Mouse (Mus musculus) cerebellum, adult 2 months (tissue): ENCODE results near the gene Lzts2. TPM values are rescaled to one million over a fixed set of nuclear protein-coding genes. Genes with fewer than 3 reads are reported as not detected.

Source experiments
- DNase-seq, 2 experiments: peaks; one replicate each; pipeline ENCODE4 v3.0.0; 2021
- H3K27ac ChIP-seq: fragments of 200-500 bp; 2 replicates; pipeline ENCODE4 v1.5.1; 2012; ENCODE audit warnings: low read length, control low read depth, inconsistent platforms; ENCODE audit not compliant: insufficient read depth
- H3K27me3 ChIP-seq: fragments of 200-500 bp; 2 replicates; pipeline ENCODE4 v1.6.1; 2012; ENCODE audit warnings: inconsistent platforms, mild to moderate bottlenecking, low read length, moderate library complexity; ENCODE audit not compliant: control insufficient read depth, insufficient read depth
- H3K4me1 ChIP-seq: fragments of 200-500 bp; 2 replicates; pipeline ENCODE4 v1.6.1; 2011; ENCODE audit warnings: low read length; ENCODE audit not compliant: control insufficient read depth, insufficient read depth
- H3K4me3 ChIP-seq: fragments of 200-500 bp; replicated peaks from 2 replicates; pipeline ENCODE3; 2011; ENCODE audit warnings: mild to moderate bottlenecking, low read depth, low read length, control low read depth; ENCODE audit not compliant: insufficient read depth
- CTCF ChIP-seq: fragments of 200-500 bp; IDR thresholded peaks from 2 replicates; pipeline ENCODE4 v1.5.1; 2011; ENCODE audit warnings: low read depth, mild to moderate bottlenecking, control low read depth, low read length, moderate library complexity, borderline replicate concordance; ENCODE audit not compliant: insufficient read depth
- POLR2A ChIP-seq: fragments of 200-500 bp; IDR thresholded peaks from 2 replicates; pipeline ENCODE4 v1.6.1; 2011; ENCODE audit warnings: low read length, control low read depth, borderline replicate concordance; ENCODE audit not compliant: insufficient read depth
- WGBS: fragments of 180-500 bp; shearing (Covaris S2); methylation state at CpG from one replicate; pipeline ENCODE4 v1.1.7; 2018; 5-methylcytosine and 5-hydroxymethylcytosine counted together
- polyA plus RNA-seq: library from polyadenylated mRNA; depleted of rRNA; stranded (reverse); fragments of >200 nt; gene quantifications from 2 replicates; pipeline ENCODE4 v1.2.3, GENCODE M21; 2012

The Lzts2 gene
- polyA plus RNA-seq, 1 experiment, result 56.3 TPM

DNA sequence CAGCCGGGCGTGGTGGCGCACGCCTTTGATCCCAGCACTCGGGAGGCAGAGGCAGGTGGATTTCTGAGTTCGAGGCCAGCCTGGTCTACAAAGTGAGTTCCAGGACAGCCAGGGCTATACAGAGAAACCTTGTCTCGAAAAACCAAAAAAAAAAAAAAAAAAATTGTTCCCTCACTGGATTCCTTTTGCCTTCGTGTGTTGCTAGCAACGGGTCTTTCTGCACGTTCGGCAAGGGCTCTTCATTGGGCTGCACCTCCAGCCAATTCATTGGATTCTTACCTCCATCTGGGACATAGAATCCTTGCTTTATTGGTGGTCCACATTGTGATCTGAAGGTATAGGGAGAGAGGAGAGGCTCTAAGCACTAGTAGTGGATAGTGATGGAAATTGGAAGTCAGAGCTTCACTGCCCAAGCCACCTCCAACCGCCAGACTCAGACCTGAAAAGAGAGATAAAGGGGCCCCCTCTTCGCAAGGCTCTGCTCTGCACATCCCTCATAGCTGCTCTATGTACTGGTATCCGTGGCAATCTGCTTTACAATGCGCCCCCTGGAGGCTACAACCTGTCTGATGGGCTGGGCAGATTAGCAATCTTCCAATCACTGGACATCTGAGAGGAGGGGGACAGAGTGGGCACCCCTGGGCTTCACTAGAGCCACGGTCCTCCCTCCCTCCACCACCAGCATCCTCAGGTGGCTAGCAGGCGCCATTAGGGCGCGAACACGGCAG, 49.5 kb downstream of the Lzts2 start:
- Histone ChIP-seq H3K27me3 (peaks cover 4% of the 10 kb centered on the region; the same call in 1 of the 2 replicates), H3K4me1 (0 out of 2 replicates have a peak, but pooled peaks cover 3% of the 10 kb centered on the region), H3K27ac (no peak overlapping the region), H3K4me3 (peak overlapping the region; percentile 44)
- TF ChIP-seq CTCF, result peak; percentile 71
- no peak for TF ChIP-seq POLR2A
- peak; percentile 61 to 68 for DNase-seq
- WGBS, result 43% methylated on average over 20 of the region's 20 CpGs

DNA sequence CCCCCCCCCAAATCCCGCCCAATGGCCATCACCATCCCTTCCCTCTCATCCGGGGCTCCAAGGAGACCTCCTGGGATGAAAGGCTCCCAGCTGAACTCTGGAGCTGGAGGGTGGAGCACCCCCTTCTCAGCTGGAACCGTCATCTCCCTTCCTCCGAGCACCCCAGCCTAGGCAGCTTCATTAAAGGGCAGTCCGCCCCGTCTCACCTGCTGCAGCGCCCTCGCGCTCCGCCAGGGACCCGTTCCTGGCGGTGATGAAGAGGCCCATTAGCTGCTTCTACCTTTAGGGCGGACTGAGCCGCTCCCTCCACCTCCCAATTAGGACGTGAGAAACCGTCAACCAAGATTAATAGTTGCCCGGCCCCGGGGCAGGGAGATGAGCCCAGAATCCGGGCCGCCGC, 51.0 kb downstream of the Lzts2 start:
- 8% methylated on average over 21 of the region's 21 CpGs for WGBS
- H3K27me3 ChIP-seq, result peaks cover 4% of the 10 kb centered on the region; the same call in 1 of the 2 replicates
- no peak for DNase-seq
- TF ChIP-seq CTCF (no peak), POLR2A (no peak)
- no peak overlapping the region for H3K4me3 ChIP-seq
- H3K4me1 ChIP-seq, result 0 out of 2 replicates have a peak, but pooled peaks cover 3% of the 10 kb centered on the region
- no peak overlapping the region for H3K27ac ChIP-seq

DNA sequence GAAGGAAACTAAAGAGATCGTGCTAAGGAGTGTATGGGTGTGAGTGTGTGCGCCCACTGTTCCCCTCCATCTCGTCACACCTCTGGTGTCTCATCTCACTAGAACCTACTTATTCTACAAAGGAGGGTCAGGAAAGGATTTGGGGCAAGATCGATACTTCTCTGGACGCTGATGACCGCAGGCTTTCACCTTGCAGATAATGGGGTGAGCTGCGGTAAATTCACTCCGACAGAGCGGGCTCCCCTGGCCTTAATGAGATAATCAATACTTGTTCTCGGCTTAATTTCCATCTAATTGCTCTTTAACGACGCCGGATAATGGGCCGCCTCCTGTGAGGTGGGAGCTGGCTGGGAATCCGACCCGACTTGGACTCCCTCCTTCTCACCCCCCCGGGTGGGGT, 53.0 kb downstream of the Lzts2 start:
- WGBS, result 31% methylated on average over 17 of the region's 17 CpGs
- H3K4me1 ChIP-seq, result 0 out of 2 replicates have a peak, but pooled peaks cover 3% of the 10 kb centered on the region
- no peak for TF ChIP-seq CTCF
- TF ChIP-seq POLR2A, result no peak
- peaks cover 4% of the 10 kb centered on the region; the same call in 1 of the 2 replicates for H3K27me3 ChIP-seq
- H3K4me3 ChIP-seq, result no peak overlapping the region
- DNase-seq, result no peak
- H3K27ac ChIP-seq, result no peak overlapping the region

DNA sequence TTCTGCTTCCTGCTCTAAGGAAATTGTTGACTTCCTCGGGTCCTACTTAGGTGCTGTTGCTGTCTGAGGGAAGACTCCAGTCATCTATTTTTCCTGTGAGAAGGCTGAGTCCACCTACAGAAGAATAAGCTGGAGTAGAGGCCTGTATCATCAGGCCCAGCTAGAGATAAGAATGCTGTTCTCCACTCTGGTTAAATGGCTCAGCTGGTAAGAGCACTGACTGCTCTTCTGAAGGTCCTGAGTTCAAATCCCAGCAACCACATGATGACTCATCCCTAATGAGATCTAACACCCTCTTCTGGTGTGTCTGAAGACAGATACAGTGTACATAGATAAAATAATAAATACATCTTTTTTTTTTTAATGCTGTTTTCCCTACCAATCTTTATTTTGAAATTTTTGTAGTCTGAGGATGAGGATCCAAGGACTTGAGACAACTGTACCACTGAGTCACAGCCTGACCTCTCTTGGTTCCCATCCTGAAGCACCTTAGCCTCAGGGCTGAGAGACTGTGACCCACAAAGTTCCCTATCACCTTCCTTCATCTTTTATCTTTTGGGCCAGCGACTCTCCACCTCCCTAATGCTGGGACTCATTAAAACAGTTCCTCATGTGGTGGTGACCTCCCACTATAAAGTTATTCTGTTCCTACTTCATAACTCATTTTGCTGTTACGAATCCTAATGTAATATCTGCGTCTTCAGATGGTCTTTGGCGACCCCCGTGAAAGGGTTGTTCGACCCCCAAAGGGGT, 53.7 kb downstream of the Lzts2 start:
- no peak for DNase-seq
- no peak overlapping the region for H3K4me3 ChIP-seq
- TF ChIP-seq POLR2A (no peak), CTCF (no peak)
- H3K27ac ChIP-seq, result no peak overlapping the region
- H3K27me3 ChIP-seq, result peaks cover 4% of the 10 kb centered on the region; the same call in 1 of the 2 replicates
- 0 out of 2 replicates have a peak, but pooled peaks cover 3% of the 10 kb centered on the region for H3K4me1 ChIP-seq
- WGBS, result 73% methylated on average over 7 of the region's 7 CpGs

DNA sequence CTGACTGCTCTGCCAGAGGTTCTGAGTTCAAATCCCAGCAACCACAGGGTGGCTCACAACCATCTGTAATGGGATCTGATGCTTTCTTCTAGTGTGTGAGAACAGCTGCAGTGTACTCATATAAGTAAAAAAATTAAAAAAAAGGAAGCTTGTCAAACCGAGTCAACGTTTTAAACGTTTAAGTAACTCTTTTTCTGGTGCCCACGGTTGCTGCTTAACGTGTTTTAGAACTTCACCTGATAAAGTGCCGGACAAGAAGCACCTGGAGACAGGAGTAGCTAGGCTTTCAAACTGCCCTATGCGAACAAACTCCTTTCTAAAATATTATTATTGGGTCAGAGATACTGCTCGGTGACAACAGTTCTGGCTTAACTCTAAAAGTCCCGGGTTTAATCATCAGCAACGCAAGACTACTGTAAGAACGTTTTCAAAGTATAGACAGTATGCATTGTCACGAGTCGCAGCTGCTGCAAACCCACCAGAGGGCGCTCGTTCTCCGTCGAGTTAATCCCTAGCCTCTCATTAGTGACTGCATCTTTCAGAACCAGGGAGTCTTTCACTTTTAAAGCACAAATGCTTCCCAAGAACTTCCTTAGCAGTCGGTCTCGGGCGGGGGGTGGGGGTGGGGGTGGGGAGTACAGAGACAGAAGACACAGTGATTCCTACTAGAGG, 59.8 kb downstream of the Lzts2 start:
- Histone ChIP-seq H3K27ac (no peak overlapping the region), H3K4me1 (peaks cover 7% of the 10 kb centered on the region; the same call in 1 of the 2 replicates), H3K27me3 (no peaks in the 10 kb centered on the region), H3K4me3 (peak overlapping the region; percentile 89)
- 7% methylated on average over 20 of the region's 20 CpGs for WGBS
- peak; percentile 79 to 86 for DNase-seq
- no peak for TF ChIP-seq POLR2A
- peak; percentile 86 for TF ChIP-seq CTCF

DNA sequence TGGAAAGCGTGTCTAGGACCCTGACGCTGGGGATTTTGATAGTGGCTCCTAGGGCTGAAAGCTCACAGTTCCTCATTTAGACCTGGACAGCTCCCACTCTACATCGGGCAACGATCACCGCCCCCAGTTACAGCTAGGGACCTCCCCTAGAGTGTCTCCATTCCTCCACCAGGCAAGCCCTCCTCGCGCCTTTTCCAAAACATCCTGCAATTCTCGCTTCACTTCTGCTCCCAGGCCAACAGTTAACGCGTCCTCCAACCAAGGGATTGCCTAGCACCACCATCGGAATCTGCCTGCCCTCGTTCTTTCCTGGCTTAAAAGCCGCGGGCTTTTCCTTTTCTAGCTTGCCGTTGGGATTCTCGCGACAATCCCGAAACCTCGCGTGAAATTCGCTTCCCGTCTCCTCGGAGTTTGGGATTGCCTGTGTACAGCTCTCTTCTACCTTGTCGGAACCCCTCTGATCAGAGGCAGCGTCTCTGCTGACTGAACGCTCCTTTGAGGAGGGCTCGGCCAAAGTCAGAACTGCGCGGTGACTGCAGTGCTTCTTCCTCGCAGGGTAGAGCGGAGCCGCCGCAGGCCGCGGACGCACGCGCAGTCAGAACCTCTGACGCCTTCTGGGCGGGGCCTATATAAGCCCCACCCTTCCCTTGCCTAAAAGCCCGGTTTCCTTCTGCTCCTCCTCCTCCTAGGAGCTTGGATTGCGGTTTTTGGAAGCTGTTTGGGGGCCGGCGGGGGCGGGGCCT, 60.5 kb downstream of the Lzts2 start, which contains the start of gene Kazald1:
TSS of gene Kazald1 (plus strand) at position 662 of the 743 bp plus-strand sequence.
- peak; percentile 95 to 98 for DNase-seq
- Histone ChIP-seq H3K4me1 (peaks cover 7% of the 10 kb centered on the region; the same call in 1 of the 2 replicates), H3K4me3 (peak within 1 kb of the TSS; percentile 89), H3K27ac (peak within 1 kb of the TSS; percentile 95), H3K27me3 (no peaks in the 10 kb centered on the region)
- TF ChIP-seq CTCF (no peak), POLR2A (peak; percentile 99)
- under 1% methylated on average over 45 of the region's 45 CpGs for WGBS
